Mouse (Mus musculus) kidney, adult 2 months (tissue): ENCODE results near the gene Slc11a1.

Experiments
- CTCF ChIP-seq: fragments of 200-500 bp; conservative IDR thresholded peaks from 2 replicates; pipeline ENCODE4 v1.5.1; 2011; ENCODE audit warnings: low read depth, mild to moderate bottlenecking, control low read depth, low read length, moderate library complexity, mixed read lengths; ENCODE audit not compliant: insufficient read depth, insufficient read length
- POLR2A ChIP-seq: fragments of 200-500 bp; IDR thresholded peaks from one replicate; pipeline ENCODE4 v1.6.1; 2011; ENCODE audit warnings: low read depth, low read length, control low read depth

DNA sequence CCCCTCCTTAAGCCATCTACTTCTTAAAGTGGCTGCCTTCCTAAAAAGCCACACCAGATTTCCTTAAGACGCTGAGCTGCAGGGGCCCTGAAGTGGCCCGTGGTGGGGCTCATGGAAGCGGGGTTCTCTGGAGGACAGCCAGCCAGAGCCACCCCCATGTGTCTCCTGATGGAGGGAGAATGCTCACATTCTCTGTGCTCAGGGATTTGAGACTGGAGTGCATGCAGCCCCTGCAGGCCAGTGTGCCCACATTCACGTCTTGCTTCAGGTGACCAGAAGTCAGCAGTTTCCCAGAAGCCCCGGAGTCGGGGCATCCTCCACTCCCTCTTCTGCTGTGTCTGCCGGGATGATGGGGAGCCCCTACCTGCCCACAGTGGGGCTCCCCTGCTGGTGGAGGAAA, 18.0 kb downstream of the Slc11a1 start:
- TF ChIP-seq CTCF: no peak
- TF ChIP-seq POLR2A: no peak
